Mouse (Mus musculus): ENCODE results near the gene Prmt3. TPM values are rescaled to one million over a fixed set of nuclear protein-coding genes. Genes with fewer than 3 reads are reported as not detected.
A peak's percentile ranks its signal among the peaks of the same experiment; 100 is the strongest.

The Prmt3 gene
- polyA plus RNA-seq, 1 experiment from 2014 or later: 43.9 TPM

- Histone ChIP-seq H3K4me2 (ENCODE audit: low read length) (no peak overlapping the region), H3K36me3 (ENCODE audit: control insufficient read depth, insufficient read depth, low read length) (no peaks in the 10 kb centered on the region), H3K27me3 (ENCODE audit: control insufficient read depth, insufficient read depth, low read depth, low read length) (no peaks in the 10 kb centered on the region), H3K27ac (ENCODE audit: low read length) (no peak overlapping the region), H3K9ac (ENCODE audit: low read depth, low read length) (no peak overlapping the region), H3K9me3 (replicated peaks; ENCODE audit: control insufficient read depth, low read length, poor library complexity, severe bottlenecking) (no peaks in the 10 kb centered on the region), H3K4me1 (ENCODE audit: control insufficient read depth, insufficient read depth, low read length) (peaks cover 21% of the 10 kb centered on the region; the same call in 1 of the 2 replicates), H3K4me3 (ENCODE audit: low read depth, low read length) (no peak overlapping the region)
- 86% methylated on average over 8 of the region's 8 CpGs for WGBS
- ATAC-seq: no peak
Measured at GRCm38 (mm10) chr7:49879998-49880707, 102.0 kb downstream of the Prmt3 start.

GRCm38 (mm10) chr7:49882288-49882687 lies 104.1 kb downstream of the Prmt3 start:
- Histone ChIP-seq H3K4me2 (ENCODE audit: low read length) (no peak overlapping the region; the same call in 1 of the 2 replicates), H3K4me3 (ENCODE audit: low read depth, low read length) (no peak overlapping the region), H3K4me1 (ENCODE audit: control insufficient read depth, insufficient read depth, low read length) (peaks cover 21% of the 10 kb centered on the region; the same call in 1 of the 2 replicates), H3K27me3 (ENCODE audit: control insufficient read depth, insufficient read depth, low read depth, low read length) (no peaks in the 10 kb centered on the region), H3K36me3 (ENCODE audit: control insufficient read depth, insufficient read depth, low read length) (no peaks in the 10 kb centered on the region), H3K9me3 (replicated peaks; ENCODE audit: control insufficient read depth, low read length, poor library complexity, severe bottlenecking) (no peaks in the 10 kb centered on the region), H3K27ac (ENCODE audit: low read length) (peak overlapping the region; percentile 69), H3K9ac (ENCODE audit: low read depth, low read length) (no peak overlapping the region)
- 0 out of 2 replicates have a peak, but pooled peaks have one; percentile 50 for ATAC-seq
- WGBS: 16% methylated on average over 4 of the region's 4 CpGs

DNA sequence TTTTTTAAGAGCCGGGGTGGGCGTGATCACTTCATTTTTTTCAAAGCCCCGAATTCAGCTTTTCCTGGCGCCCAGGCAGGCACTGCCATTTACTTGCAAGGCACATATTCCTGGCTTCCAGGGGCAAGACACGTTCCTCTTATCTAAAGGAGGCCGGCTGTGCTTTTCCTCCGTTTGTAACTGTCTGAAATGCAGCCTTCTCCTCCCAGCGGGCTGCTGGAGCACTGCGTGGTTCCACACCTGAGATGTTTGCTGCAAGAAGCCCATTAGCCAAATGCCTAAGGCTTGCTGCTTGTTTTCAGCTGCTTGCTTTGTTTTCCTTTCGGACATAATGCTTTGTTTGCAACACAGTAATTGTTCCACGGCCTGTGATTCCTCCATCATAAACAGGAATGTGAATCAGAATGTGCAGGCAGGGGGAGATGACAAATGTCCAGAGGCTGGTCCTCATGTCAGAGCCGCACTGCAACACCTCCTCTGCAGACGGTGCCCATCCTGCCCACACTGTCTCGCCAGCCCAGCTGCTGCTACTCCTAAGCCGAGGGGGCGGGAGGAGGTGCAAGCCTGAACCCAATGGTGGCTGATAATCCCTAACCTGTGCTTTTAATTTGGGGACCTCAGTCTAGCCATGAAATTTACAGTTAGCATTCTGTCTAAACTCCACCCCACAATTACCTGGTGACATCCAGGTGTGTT lies 104.7 kb downstream of the Prmt3 start:
- Histone ChIP-seq H3K4me2 (ENCODE audit: low read length) (peak overlapping the region; percentile 8; the same call in 1 of the 2 replicates), H3K4me3 (ENCODE audit: low read depth, low read length) (no peak overlapping the region), H3K36me3 (ENCODE audit: control insufficient read depth, insufficient read depth, low read length) (no peaks in the 10 kb centered on the region), H3K9me3 (replicated peaks; ENCODE audit: control insufficient read depth, low read length, poor library complexity, severe bottlenecking) (no peaks in the 10 kb centered on the region), H3K9ac (ENCODE audit: low read depth, low read length) (no peak overlapping the region), H3K4me1 (ENCODE audit: control insufficient read depth, insufficient read depth, low read length) (peaks cover 21% of the 10 kb centered on the region; the same call in 1 of the 2 replicates), H3K27ac (ENCODE audit: low read length) (peak overlapping the region; percentile 69), H3K27me3 (ENCODE audit: control insufficient read depth, insufficient read depth, low read depth, low read length) (no peaks in the 10 kb centered on the region)
- WGBS: 20% methylated on average over 16 of the region's 16 CpGs
- peak; percentile 78 for ATAC-seq

GRCm38 (mm10) chr7:49887776-49888390 lies 109.7 kb downstream of the Prmt3 start:
- H3K9ac ChIP-seq (ENCODE audit: low read depth, low read length): no peak overlapping the region
- no peaks in the 10 kb centered on the region for H3K27me3 ChIP-seq (ENCODE audit: control insufficient read depth, insufficient read depth, low read depth, low read length)
- no peak overlapping the region for H3K4me3 ChIP-seq (ENCODE audit: low read depth, low read length)
- no peak for ATAC-seq
- no peak overlapping the region for H3K27ac ChIP-seq (ENCODE audit: low read length)
- H3K36me3 ChIP-seq (ENCODE audit: control insufficient read depth, insufficient read depth, low read length): no peaks in the 10 kb centered on the region
- no peak overlapping the region for H3K4me2 ChIP-seq (ENCODE audit: low read length)
- peaks cover 3% of the 10 kb centered on the region; the same call in 1 of the 2 replicates for H3K4me1 ChIP-seq (ENCODE audit: control insufficient read depth, insufficient read depth, low read length)
- no peaks in the 10 kb centered on the region for H3K9me3 ChIP-seq (replicated peaks; ENCODE audit: control insufficient read depth, low read length, poor library complexity, severe bottlenecking)
- WGBS: 84% methylated on average over 2 of the region's 2 CpGs

GRCm38 (mm10) chr7:49894786-49895185 lies 116.6 kb downstream of the Prmt3 start:
- H3K27me3 ChIP-seq (ENCODE audit: control insufficient read depth, insufficient read depth, low read depth, low read length): no peaks in the 10 kb centered on the region
- H3K36me3 ChIP-seq (ENCODE audit: control insufficient read depth, insufficient read depth, low read length): no peaks in the 10 kb centered on the region
- no peak for ATAC-seq
- no peaks in the 10 kb centered on the region for H3K4me1 ChIP-seq (ENCODE audit: control insufficient read depth, insufficient read depth, low read length)
- 84% methylated on average over 2 of the region's 2 CpGs for WGBS
- no peak overlapping the region for H3K4me3 ChIP-seq (ENCODE audit: low read depth, low read length)
- no peaks in the 10 kb centered on the region for H3K9me3 ChIP-seq (replicated peaks; ENCODE audit: control insufficient read depth, low read length, poor library complexity, severe bottlenecking)
- H3K9ac ChIP-seq (ENCODE audit: low read depth, low read length): no peak overlapping the region
- H3K27ac ChIP-seq (ENCODE audit: low read length): no peak overlapping the region
- no peak overlapping the region for H3K4me2 ChIP-seq (ENCODE audit: low read length)

- no peak overlapping the region for H3K27ac ChIP-seq (ENCODE audit: low read length)
- WGBS: 82% methylated on average over 6 of the region's 6 CpGs
- no peak for ATAC-seq
- no peak overlapping the region for H3K4me3 ChIP-seq (ENCODE audit: low read depth, low read length)
- H3K9me3 ChIP-seq (replicated peaks; ENCODE audit: control insufficient read depth, low read length, poor library complexity, severe bottlenecking): no peaks in the 10 kb centered on the region
- no peaks in the 10 kb centered on the region for H3K27me3 ChIP-seq (ENCODE audit: control insufficient read depth, insufficient read depth, low read depth, low read length)
- H3K9ac ChIP-seq (ENCODE audit: low read depth, low read length): no peak overlapping the region
- no peaks in the 10 kb centered on the region for H3K4me1 ChIP-seq (ENCODE audit: control insufficient read depth, insufficient read depth, low read length)
- no peak overlapping the region for H3K4me2 ChIP-seq (ENCODE audit: low read length)
- no peaks in the 10 kb centered on the region for H3K36me3 ChIP-seq (ENCODE audit: control insufficient read depth, insufficient read depth, low read length)
Measured at GRCm38 (mm10) chr7:49895296-49895695, 117.2 kb downstream of the Prmt3 start.

DNA sequence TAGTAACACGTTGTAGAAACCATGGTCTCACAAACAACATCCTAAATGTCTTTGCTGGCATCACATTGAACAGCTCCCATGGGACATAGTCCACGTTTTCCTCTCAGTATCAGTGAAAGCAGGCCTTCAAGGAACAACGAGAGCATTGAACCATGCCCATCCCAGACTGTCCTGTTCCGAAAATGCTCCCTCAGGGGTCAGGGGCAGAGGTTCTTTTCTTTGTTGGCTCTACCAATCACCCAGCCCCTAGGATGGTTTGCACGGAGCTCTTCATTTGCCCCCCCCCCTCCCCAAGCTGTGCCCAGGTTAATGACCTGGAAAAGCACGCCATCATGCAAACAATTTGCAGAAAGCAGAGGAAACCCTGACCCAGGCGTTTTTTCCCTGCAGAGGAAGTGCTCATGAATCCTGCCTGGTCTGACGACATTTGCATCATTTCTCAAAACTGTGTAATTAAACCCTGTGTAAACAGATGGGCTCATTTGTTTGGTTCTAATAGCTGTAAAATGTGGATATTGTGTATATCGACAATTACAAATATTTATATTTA lies 123.9 kb downstream of the Prmt3 start:
- peaks cover 24% of the 10 kb centered on the region for H3K27me3 ChIP-seq (ENCODE audit: control insufficient read depth, insufficient read depth, low read depth, low read length)
- no peak overlapping the region for H3K9ac ChIP-seq (ENCODE audit: low read depth, low read length)
- H3K4me3 ChIP-seq (ENCODE audit: low read depth, low read length): no peak overlapping the region
- no peaks in the 10 kb centered on the region for H3K4me1 ChIP-seq (ENCODE audit: control insufficient read depth, insufficient read depth, low read length)
- no peaks in the 10 kb centered on the region for H3K36me3 ChIP-seq (ENCODE audit: control insufficient read depth, insufficient read depth, low read length)
- no peak overlapping the region for H3K27ac ChIP-seq (ENCODE audit: low read length)
- ATAC-seq: no peak
- WGBS: 36% methylated on average over 9 of the region's 9 CpGs
- H3K4me2 ChIP-seq (ENCODE audit: low read length): no peak overlapping the region
- no peaks in the 10 kb centered on the region for H3K9me3 ChIP-seq (replicated peaks; ENCODE audit: control insufficient read depth, low read length, poor library complexity, severe bottlenecking)

- Histone ChIP-seq H3K4me3 (ENCODE audit: low read depth, low read length) (no peak overlapping the region), H3K4me2 (ENCODE audit: low read length) (no peak overlapping the region)
Measured at GRCm38 (mm10) chr7:49907191-49908171, 129.3 kb downstream of the Prmt3 start.

More at GRCm38 (mm10) chr7:49907191-49908171, 129.3 kb downstream of the Prmt3 start:
- peaks cover 8% of the 10 kb centered on the region; the same call in 1 of the 2 replicates for H3K4me1 ChIP-seq (ENCODE audit: control insufficient read depth, insufficient read depth, low read length)
- H3K9ac ChIP-seq (ENCODE audit: low read depth, low read length): no peak overlapping the region
- H3K9me3 ChIP-seq (replicated peaks; ENCODE audit: control insufficient read depth, low read length, poor library complexity, severe bottlenecking): no peaks in the 10 kb centered on the region
- peak; percentile 44; the same call in 1 of the 2 replicates for ATAC-seq
- no peak overlapping the region for H3K27ac ChIP-seq (ENCODE audit: low read length)
- peaks cover 33% of the 10 kb centered on the region for H3K27me3 ChIP-seq (ENCODE audit: control insufficient read depth, insufficient read depth, low read depth, low read length)
- no peaks in the 10 kb centered on the region for H3K36me3 ChIP-seq (ENCODE audit: control insufficient read depth, insufficient read depth, low read length)
- WGBS: 1% methylated on average over 28 of the region's 28 CpGs
